Mouse (Mus musculus) splenic B cell, adult 2 months (primary cell): ENCODE data around the gene Slc10a7.
"Not testable (repeated sequence)": the region's sequence is repeated elsewhere in the genome, so short reads cannot be mapped to it uniquely, and the experiment has no call there.

ENCODE experiments used
- DNase-seq: peaks from one replicate; pipeline ENCODE4 v3.0.0-alpha.2; 2011; ENCODE audit warnings: low read depth, low spot score
- H3K27me3 ChIP-seq: 2 replicates; pipeline ENCODE4 v1.6.1; 2012; ENCODE audit warnings: mild to moderate bottlenecking, low read length, moderate library complexity, mixed read lengths; ENCODE audit not compliant: control insufficient read depth, poor library complexity, insufficient read depth, severe bottlenecking
- H3K36me3 ChIP-seq: 2 replicates; pipeline ENCODE4 v1.6.1; 2012; ENCODE audit warnings: mild to moderate bottlenecking, low read length, moderate library complexity, mixed read lengths; ENCODE audit not compliant: control insufficient read depth, poor library complexity, insufficient read depth, severe bottlenecking

Gene Slc10a7

DNA sequence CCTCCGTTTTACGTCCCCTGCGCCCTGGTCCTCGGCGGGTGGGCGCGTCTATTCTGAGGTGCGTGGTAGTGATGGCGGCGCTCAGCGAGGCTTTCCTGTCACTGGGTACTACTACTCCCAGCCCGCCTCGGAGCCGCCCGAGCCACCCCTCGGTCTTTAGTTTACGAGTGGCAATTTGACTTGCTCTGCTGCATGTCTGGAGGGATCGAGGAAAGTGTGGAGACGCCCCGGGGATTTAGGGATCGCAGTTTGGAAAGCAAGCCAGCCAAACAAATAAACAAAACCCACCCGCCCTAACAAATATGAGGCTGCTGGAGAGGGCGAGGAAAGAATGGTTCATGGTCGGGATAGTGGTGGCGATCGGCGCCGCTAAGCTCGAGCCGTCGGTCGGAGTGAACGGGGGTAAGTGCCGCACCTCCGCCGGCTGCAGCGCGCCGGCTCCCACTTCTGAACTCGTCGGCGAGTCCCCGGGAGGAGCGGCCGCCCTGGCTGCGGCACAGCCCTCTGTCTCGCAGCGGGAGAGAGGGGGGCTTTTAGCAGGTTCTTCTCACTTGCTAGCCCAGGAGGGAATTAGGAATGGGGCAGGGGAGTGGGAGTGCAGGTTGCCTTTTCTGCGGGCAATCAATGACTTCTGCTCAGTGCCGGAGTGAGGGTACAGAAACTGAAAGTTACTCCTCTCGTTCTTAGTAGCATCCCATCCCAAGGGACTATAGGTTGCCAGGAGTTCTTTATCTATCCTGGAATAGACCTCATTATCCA, at the start of gene Slc10a7:
Gene Slc10a7, plus strand, starts transcription at position 74 of the 759 bp plus-strand sequence.
- DNase-seq = peak; percentile 84
- Histone ChIP-seq H3K36me3 (no peaks in the 10 kb centered on the region; the same call in 1 of the 2 replicates), H3K27me3 (no peaks in the 10 kb centered on the region)

DNA sequence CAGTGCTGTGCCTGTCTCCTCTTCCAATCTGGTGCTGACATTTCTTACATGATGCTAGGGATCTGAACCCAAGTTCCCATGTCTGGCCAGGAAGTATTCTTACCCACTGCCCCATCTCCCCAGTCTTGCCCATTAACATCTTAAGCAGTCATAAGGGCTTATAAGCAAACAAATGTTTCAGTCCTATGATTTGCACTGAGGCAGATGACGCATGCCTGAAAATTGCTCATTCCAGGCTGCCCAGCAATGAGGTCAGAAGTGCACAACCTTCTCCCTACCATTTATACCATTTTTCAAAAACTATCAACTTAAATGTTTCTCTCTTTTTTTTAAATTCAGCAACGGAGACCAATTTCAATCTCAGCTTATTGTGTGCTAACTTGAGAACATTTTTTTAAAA, 45.2 kb upstream of the Slc10a7 start:
- no peak for DNase-seq
- no peaks in the 10 kb centered on the region for H3K36me3 ChIP-seq
- no peaks in the 10 kb centered on the region for H3K27me3 ChIP-seq

DNA sequence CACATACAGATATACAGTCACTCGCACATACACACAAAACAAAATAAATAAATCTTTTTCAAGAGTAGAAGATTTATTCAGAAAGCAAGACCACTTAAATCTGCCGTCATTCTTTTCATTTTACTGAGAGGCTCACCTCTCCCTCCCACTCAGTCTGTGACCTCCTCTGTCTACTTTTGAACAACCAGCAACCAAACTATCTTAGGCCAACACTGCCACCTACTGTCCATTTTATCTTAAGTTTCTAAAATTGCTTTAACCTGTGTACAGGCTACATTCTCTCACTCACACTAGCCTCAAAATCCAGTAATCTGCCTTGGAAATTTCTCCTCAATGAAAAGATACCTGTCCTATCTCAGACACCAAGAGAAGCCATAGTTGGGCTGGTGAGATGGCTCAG, 41.3 kb upstream of the Slc10a7 start:
- DNase-seq = peak; percentile 12
- Histone ChIP-seq H3K36me3 (no peaks in the 10 kb centered on the region), H3K27me3 (no peaks in the 10 kb centered on the region)

DNA sequence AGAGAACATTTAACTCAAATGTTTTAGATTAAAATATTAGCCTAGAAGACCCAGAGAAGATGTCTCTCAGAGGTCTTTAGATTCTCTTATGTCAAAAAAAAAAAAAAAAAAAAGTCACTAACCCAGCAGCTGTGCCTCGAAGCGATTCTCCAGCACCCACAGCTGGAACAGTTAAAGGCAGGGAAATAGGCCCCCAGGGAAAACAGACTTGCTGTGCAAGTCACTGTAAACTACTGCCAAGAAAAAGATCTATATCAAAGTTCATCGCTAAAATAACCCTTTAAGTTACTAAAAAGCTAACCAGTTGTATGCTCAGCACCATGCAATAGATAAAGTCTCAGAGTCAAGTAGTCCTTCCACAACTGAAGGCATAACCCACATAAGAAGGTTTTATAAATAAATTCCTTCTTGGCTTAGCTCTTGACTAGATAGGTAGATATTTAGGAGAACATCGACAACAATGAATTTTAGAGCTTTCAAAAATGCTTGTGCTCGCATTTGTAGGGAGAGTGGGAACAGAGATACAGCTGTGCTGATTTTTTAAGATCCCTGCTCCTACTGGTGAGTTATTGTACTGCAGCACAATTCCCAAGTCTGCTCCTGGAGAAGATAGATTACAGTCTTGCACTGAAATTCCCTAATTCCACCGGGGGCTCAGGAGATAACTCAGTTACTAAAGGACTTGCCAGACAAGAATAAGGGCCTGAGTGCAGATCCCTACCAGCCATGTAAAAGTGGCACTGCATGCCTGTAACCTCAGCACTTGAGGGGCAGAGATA, 31.9 kb upstream of the Slc10a7 start:
- Histone ChIP-seq H3K27me3 (no peaks in the 10 kb centered on the region), H3K36me3 (no peaks in the 10 kb centered on the region)
- peak; percentile 3 for DNase-seq

DNA sequence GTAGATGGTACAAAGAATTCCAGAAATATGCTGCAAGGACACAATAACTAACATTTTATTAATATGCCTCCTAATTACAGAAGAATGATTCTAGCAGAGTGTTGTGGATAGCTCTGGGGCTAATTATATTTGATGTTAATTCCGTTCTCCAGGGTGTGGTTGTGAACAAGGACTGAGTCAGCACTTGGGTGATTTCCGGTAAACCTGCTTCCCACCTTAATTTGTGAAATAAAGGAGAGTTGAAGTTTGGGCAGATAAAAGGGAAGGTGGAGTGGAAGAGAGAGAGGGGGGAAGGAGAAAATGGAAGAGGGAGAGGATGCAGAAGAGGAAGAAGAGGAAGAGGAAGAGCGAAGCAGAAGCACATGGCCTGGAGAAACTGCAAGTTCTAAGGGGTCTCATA, 19.4 kb upstream of the Slc10a7 start:
- no peaks in the 10 kb centered on the region for H3K36me3 ChIP-seq
- no peaks in the 10 kb centered on the region for H3K27me3 ChIP-seq
- DNase-seq = no peak

DNA sequence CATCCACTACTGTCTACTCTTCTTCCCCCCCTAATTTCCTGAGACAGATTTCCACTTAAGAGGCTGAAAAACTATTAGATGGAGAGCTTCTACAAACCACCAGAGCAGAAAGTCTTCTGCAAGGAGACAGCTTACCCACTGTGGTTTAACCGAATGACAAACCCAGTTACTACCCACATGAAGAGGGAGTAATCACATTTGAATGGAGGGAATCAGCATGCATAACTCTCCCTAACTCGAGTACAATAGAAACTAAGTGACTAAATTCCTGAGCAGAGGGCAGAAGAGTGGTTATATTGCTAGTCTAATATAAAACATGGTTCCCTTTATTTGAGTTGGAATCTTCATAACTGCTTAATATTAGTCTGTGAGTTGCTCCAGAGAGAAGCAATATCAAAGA, 16.1 kb upstream of the Slc10a7 start:
- no peaks in the 10 kb centered on the region for H3K27me3 ChIP-seq
- DNase-seq = no peak
- H3K36me3 ChIP-seq = no peaks in the 10 kb centered on the region

DNA sequence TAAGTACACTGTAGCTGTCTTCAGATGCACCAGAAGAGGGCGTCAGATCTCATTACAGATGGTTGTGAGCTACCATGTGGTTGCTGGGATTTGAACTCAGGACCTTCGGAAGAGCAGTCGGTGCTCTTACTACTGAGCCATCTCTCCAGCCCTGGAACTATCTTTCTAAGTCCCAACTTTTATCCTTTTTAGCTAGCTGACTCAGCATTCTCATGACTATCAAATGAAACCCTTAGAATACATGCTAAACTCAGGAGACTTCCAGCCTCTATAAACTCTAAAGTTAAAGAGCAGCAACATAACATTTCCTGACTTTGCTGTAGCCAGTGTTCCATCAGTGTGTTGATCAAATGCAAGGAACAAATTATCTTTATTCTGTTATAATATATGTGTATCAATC, 12.9 kb upstream of the Slc10a7 start:
- H3K36me3 ChIP-seq = not testable (repeated sequence)

DNA sequence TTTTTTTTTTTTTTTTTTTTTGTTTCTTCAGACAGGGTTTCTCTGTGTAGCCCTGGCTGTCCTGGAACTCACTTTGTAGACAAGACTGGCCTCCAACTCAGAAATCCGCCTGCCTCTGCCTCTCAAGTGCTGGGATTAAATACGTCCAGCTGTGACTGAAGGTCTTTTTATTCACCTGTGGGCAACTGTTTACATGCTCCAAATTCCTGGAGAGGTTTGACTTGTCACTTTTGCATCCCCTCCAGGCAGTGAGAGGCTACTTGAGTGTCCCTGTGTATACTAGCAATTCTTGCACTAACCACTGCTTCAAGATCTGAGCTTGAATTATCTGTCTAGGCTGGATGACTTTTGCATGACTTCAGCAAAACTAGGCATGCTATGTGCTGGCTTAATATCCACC, 6.4 kb upstream of the Slc10a7 start:
- no peak for DNase-seq
- no peaks in the 10 kb centered on the region; the same call in 1 of the 2 replicates for H3K36me3 ChIP-seq
- no peaks in the 10 kb centered on the region for H3K27me3 ChIP-seq

More for the DNA sequence above, 12.9 kb upstream of the Slc10a7 start:
- H3K27me3 ChIP-seq, DNase-seq: not testable (repeated sequence)

DNA sequence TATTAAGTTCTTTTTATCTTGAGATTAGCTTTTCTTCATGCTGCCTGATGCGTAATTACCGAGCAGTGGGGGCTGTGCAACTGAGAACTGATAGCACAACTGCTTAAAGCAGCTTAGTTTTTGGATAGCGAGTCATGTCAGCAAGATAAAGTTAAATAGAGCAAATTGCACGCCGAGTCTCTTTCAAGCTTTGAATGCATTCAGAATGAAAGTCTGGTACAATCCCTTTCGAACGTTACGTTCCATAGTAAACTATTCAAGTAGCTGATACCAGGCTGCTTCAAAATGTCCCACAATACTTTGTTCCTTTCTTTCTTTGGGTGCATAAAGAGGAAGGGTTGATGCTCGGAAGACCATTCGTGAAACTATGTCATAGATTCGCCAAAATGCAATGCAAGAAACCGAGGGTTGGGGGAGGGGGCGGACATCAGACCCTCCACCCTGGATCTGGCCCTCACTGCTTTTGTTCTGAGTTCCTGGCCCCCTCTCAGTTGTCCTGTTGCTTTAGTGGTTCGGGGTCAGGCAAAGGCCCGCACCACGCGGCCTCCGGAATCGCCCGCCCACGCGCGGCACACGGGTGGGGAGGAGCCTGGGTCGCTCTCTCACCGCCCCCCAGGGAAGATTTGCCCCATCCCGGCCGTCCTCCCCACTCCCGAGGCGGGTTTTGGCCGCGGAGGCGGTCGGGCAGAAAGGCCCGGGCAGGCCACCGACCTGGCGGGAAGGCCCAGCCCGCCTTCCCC, 997 bp upstream of the Slc10a7 start:
- no peaks in the 10 kb centered on the region for H3K27me3 ChIP-seq
- peak; percentile 65 for DNase-seq
- no peaks in the 10 kb centered on the region; the same call in 1 of the 2 replicates for H3K36me3 ChIP-seq

DNA sequence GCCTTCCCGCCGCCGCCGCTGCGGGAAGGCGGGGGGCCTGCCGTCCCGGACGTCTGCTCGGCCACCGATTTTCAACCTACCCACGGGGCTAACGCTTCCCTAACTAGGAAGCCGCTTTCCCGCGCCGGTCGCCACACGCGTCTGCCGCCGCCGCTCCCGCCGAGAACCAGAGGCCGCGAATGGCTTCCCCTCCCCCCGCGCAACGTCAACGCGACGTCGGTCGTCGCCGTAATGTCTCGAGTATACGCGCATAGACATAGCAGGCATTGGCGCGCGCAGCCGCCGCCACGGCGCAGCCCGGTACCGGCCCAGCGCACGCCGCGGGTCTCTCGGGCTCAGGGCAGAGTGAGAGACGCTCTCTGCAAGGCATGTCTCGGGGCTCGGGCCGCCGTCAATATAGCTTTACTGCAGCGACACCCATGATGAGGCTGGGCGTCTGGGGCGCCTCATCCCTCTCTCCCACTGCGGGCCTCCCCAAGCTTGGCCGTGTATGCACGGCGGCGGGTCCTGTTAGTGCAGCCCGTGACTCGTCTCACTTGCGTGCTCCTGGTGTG, 350 bp upstream of the Slc10a7 start, which contains the start of gene Rbmxl1:
Gene Rbmxl1, minus strand, starts transcription at position 180 of the 554 bp plus-strand sequence.
- Histone ChIP-seq H3K27me3 (no peaks in the 10 kb centered on the region), H3K36me3 (no peaks in the 10 kb centered on the region; the same call in 1 of the 2 replicates)
- DNase-seq = peak; percentile 94

DNA sequence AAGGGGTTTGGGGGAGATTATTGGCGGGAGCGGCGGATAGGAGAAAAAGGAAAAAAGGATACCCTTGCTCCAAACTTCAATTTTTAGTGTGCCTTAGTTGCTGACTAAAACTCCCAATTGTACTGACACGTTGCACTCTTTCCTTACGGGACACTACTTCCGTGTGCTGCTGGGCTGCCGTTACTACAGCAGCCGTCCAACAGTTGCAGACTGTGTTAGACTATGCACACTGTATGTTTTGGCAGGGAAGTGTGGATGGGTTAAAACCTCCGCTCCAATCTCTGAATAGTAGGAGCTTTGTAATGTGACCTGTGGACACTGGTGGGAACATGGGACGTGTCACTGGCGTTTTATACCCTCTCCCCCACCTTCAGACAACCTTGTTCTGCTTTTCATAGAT, 948 bp downstream of the Slc10a7 start:
- Histone ChIP-seq H3K36me3 (no peaks in the 10 kb centered on the region), H3K27me3 (no peaks in the 10 kb centered on the region)
- DNase-seq = peak; percentile 27

DNA sequence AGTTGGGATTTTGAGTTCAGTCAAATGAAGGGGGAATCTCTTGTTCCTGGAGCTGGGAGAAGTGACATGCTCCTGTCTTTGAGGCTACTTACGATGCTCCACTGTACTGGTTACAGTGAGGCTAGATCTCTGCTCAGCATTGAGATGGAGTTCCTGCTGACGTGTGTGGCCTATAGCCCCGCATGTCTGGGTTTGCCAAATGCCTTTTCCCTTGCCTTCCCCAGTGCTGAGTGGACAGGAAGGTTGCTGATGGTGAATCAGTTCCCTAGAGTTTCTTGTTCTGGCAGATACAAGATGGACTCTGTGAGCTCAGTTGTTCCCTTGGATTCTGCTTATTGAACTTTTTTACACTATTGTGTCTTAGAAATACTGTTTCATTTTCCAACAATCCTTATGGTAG, 1.8 kb downstream of the Slc10a7 start:
- Histone ChIP-seq H3K36me3 (peaks cover 1% of the 10 kb centered on the region), H3K27me3 (no peaks in the 10 kb centered on the region)
- no peak for DNase-seq

DNA sequence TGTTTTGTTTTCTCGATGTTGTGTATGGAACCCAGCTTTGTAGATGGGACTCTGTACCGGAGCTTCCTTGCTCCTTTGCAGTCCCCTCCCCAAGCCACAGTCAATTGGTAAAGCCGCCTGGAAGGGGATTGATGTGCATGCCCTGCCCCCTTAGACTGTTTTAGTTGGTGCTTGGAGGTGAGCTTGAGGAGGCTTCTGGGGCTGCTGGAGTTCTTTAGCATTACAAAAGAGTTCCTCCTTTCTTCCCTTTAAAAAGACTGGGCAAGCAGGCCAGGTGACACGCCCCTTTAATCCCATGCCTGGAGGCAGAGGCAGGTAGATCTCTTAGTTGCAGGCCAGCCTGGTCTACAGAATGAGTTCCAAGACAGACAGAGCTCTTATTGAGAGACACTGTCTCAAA, 4.0 kb downstream of the Slc10a7 start:
- no peak for DNase-seq
- Histone ChIP-seq H3K36me3 (peaks cover 5% of the 10 kb centered on the region), H3K27me3 (no peaks in the 10 kb centered on the region)

DNA sequence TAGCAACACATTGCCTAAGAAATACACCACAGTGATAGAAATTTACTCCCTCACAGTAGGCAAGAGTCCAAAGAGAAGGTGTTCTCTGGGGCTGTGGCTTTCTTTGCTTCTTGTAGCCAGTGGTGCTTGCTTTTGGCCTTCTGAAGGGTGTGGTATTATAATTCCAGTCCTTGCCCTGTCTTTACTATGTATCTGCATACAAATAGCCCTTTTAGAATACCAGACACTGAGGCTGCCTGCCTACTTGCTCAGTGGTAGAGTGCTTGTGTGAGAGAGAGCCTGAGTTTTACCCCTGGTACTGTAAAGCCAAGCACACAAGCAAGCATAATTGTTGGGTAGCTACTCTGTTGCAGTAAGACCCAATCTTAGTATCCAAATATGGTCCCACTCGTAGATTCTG, 5.6 kb downstream of the Slc10a7 start:
- DNase-seq = no peak
- peaks cover 5% of the 10 kb centered on the region for H3K36me3 ChIP-seq
- H3K27me3 ChIP-seq = no peaks in the 10 kb centered on the region
